Mouse (Mus musculus): Measurements from ENCODE around the gene Mthfd1l.

The Mthfd1l gene

GRCm38 (mm10) chr10:4028851-4029442, 56.0 kb downstream of the Mthfd1l start:
- in situ Hi-C loops (cut with MboI; ENCODE audit: unreplicated experiment in 2 of 2), result no loop called here

GRCm38 (mm10) chr10:4033761-4034160, 60.8 kb downstream of the Mthfd1l start:
- in situ Hi-C loops (cut with MboI; ENCODE audit: unreplicated experiment in 2 of 2), result no loop called here

DNA sequence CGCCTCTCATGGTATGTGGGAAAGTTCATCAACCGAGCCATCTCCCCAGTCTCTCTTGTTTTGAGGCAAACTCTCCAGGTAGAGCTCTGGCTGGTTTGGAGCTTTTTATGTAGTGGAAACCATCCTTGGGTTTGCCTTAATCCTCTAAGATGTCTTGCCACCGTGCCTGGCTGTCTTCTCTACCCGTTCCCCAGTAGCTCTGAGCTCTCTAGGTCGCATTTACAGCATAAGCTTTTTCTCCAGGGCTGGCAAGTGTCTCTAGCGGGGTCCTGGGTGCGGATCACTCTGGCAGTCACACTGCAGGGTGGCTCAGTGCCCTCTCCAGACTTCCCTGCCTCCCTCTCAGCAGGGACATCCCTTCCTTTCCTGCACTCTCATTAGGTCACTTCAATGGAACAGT, 63.6 kb downstream of the Mthfd1l start:
- in situ Hi-C loops (cut with MboI; ENCODE audit: unreplicated experiment in 2 of 2), result loop anchor here (5.0 kb wide), 3 partner anchors 116 to 306 kb away; no protein-coding TSS in a partner anchor

DNA sequence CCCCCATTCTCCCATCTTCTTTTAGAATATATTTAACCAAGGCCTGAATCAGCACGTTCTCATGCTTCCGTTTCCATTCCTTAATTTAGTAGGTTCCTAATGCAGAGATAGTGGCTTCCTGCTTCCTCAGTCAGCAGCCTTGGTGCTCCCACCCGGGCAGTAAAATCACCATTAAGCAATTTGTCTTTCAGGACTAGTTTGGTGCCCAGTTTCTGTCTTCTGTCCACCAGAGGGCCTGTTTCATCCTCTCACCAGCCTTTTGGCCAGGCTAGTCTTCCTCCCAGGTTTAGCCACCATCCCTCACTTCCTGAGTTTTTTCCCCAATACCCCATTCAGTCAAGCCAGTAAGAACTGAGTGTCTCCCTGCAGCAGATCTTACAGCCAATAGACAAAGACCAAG, 64.1 kb downstream of the Mthfd1l start:
- in situ Hi-C loops (cut with MboI; ENCODE audit: unreplicated experiment in 2 of 2), result loop anchor here (5.0 kb wide), 3 partner anchors 115 to 305 kb away; no protein-coding TSS in a partner anchor

GRCm38 (mm10) chr10:4038576-4038975, 65.7 kb downstream of the Mthfd1l start:
- in situ Hi-C loops (cut with MboI; ENCODE audit: unreplicated experiment in 2 of 2), result loop anchor here (5.0 kb wide), 3 partner anchors 114 to 304 kb away; no protein-coding TSS in a partner anchor

- in situ Hi-C loops (cut with MboI; ENCODE audit: unreplicated experiment in 2 of 2), result no loop called here
Measured at GRCm38 (mm10) chr10:4041691-4042090, 68.8 kb downstream of the Mthfd1l start.

GRCm38 (mm10) chr10:4044421-4044820, 71.5 kb downstream of the Mthfd1l start:
- in situ Hi-C loops (cut with MboI; ENCODE audit: unreplicated experiment in 2 of 2), result no loop called here

DNA sequence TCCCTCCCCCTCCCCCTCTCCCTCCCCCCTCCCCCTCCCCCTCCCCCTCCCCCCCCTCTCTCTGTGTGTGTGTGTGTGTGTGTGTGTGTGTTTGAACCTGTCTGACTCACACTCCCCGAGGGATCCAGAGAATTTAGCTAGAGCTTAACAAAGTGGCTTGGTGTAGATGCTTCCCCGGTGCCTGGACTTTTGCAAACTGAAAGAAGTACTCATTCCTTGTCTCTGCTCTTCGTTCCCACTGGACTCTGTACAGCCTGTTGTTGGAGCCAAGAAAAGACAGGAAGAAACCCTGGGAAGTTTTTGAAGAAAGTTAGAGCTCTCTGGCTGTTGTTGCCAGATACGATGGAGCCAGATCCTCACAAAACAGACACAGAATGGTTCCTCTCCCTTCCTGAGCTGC, 73.6 kb downstream of the Mthfd1l start:
- in situ Hi-C loops (cut with MboI; ENCODE audit: unreplicated experiment in 2 of 2), result loop anchor here (5.0 kb wide), 3 partner anchors 36 to 106 kb away; no protein-coding TSS in a partner anchor

DNA sequence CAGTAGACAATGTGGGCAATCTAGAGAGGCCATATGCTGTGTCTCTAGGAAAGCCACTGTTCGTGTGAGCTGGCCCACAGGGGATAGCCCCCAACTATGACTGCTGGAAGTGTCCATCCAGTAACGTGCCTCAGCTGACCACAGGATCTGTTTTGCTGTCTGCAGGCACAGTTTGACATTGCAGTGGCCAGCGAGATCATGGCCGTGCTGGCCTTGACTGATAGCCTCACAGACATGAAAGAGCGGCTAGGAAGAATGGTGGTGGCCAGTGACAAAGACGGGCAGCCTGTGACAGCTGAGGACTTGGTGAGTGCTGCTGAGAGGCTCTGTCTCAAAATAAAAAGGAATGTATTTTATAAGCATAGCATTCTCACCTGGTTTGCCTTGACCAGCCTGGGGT, 74.7 kb downstream of the Mthfd1l start:
- in situ Hi-C loops (cut with MboI; ENCODE audit: unreplicated experiment in 2 of 2), result loop anchor here (5.0 kb wide), 3 partner anchors 35 to 105 kb away; no protein-coding TSS in a partner anchor

GRCm38 (mm10) chr10:4050236-4050635, 77.3 kb downstream of the Mthfd1l start:
- in situ Hi-C loops (cut with MboI; ENCODE audit: unreplicated experiment in 2 of 2), result no loop called here

DNA sequence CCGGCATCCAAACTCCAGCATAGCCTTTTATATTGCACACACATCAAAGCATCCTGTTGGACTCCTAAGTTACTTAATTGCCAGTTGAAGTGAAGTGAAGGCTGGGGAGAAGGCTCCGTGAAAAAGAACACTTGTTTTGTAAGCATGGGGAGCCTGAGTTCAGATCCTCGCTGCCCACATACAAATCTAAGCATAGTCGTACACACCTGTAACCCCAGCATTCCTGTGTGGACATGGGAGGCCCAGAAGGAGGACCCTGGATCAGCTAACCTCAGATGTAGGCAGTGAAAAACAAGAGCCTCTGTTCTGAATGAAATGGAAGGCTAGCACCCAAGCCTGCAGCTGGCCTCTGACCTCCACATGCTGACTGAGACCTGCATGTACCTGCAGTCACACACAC, 79.8 kb downstream of the Mthfd1l start:
- in situ Hi-C loops (cut with MboI; ENCODE audit: unreplicated experiment in 2 of 2), result no loop called here

- in situ Hi-C loops (cut with MboI; ENCODE audit: unreplicated experiment in 2 of 2), result no loop called here
Measured at GRCm38 (mm10) chr10:4053278-4054061, 80.6 kb downstream of the Mthfd1l start.

- in situ Hi-C loops (cut with MboI; ENCODE audit: unreplicated experiment in 2 of 2), result no loop called here
Measured at GRCm38 (mm10) chr10:4054589-4054988, 81.7 kb downstream of the Mthfd1l start.

DNA sequence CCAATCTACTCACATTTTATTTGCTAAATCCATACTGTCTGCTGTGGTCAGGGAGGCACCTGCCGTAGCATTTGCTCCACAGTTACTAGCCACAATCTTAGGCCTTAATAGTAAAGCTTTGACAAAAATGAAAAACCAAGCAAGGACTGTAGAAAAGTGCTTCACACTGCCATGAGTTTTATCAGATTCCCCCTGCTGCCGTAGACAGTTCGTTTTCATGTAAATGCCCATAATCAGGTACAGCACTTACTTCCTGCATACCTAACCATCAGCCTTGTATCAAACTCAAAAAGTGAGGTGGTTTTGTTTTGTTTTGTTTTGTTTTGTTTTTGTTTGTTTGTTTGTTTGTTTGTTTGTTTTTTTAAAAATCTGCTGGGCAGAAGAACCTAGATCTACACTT, 84.5 kb downstream of the Mthfd1l start:
- in situ Hi-C loops (cut with MboI; ENCODE audit: unreplicated experiment in 2 of 2), result no loop called here

- in situ Hi-C loops (cut with MboI; ENCODE audit: unreplicated experiment in 2 of 2), result no loop called here
Measured at GRCm38 (mm10) chr10:4057832-4058231, 84.9 kb downstream of the Mthfd1l start.

GRCm38 (mm10) chr10:4061071-4061987, 88.4 kb downstream of the Mthfd1l start:
- in situ Hi-C loops (cut with MboI; ENCODE audit: unreplicated experiment in 2 of 2), result no loop called here

DNA sequence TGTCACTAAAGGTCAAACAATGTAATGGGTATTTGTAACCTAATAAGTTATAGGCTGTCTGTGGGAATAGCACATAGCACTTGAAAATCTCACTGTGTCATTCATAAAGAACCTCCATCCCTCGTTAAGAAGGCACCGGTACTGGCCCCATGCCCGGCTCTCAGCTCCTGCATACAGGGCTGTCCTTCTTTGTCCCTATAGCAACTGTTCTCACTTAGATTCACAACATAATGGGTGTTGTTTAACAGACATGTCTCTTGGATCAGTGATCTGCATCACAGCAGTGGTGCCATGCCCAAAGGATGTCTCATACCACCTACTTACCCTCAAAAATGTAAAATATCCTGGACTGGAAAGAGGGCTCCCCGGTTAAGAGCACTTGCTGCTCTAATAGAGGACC, 90.6 kb downstream of the Mthfd1l start:
- in situ Hi-C loops (cut with MboI; ENCODE audit: unreplicated experiment in 2 of 2), result no loop called here

- in situ Hi-C loops (cut with MboI; ENCODE audit: unreplicated experiment in 2 of 2), result no loop called here
Measured at GRCm38 (mm10) chr10:4065295-4066084, 92.6 kb downstream of the Mthfd1l start.

- in situ Hi-C loops (cut with MboI; ENCODE audit: unreplicated experiment in 2 of 2), result no loop called here
Measured at GRCm38 (mm10) chr10:4069258-4069826, 96.4 kb downstream of the Mthfd1l start.

GRCm38 (mm10) chr10:4070061-4070460, 97.1 kb downstream of the Mthfd1l start:
- in situ Hi-C loops (cut with MboI; ENCODE audit: unreplicated experiment in 2 of 2), result no loop called here

Measured in v-Abl transformed pro-B cells (cell line).